Mouse (Mus musculus) C2C12 (cell line): ENCODE data around the gene Adpgk. TPM values are rescaled to one million over a fixed set of nuclear protein-coding genes. Genes with fewer than 3 reads are reported as not detected.
A peak's percentile ranks its signal among the peaks of the same experiment; 100 is the strongest.

ENCODE experiments used
- H3K27me3 ChIP-seq: one replicate; pipeline ENCODE4 v1.6.1; 2011; ENCODE audit not compliant: control insufficient read depth, insufficient read depth, insufficient read length
- H3K36me3 ChIP-seq: one replicate; pipeline ENCODE4 v1.6.1; 2011; ENCODE audit not compliant: control insufficient read depth, insufficient read depth
- H3K4me3 ChIP-seq: one replicate; pipeline ENCODE4 v1.5.1; 2011; ENCODE audit warnings: mild to moderate bottlenecking, control low read depth; ENCODE audit not compliant: poor library complexity, insufficient read depth, severe bottlenecking
- H3K79me2 ChIP-seq: one replicate; pipeline ENCODE4 v1.6.1; 2011; ENCODE audit not compliant: control insufficient read depth, insufficient read depth
- H3K79me3 ChIP-seq: one replicate; pipeline ENCODE4 v1.6.1; 2011; ENCODE audit warnings: low read depth, control low read depth
- H3ac ChIP-seq: one replicate; pipeline ENCODE3; 2011; ENCODE audit warnings: low read depth; ENCODE audit not compliant: control insufficient read depth, insufficient read length
- CEBPB ChIP-seq: IDR thresholded peaks from one replicate; pipeline ENCODE4 v1.6.1; 2011; ENCODE audit warnings: low read depth, mild to moderate bottlenecking, control low read depth, moderate library complexity
- CTCF ChIP-seq: IDR thresholded peaks from one replicate; pipeline ENCODE4 v1.5.1; 2011; ENCODE audit not compliant: control insufficient read depth, insufficient read depth, insufficient read length
- FOSL1 ChIP-seq: IDR thresholded peaks from one replicate; pipeline ENCODE4 v1.8.0; 2011; ENCODE audit warnings: mild to moderate bottlenecking, low read length; ENCODE audit not compliant: poor library complexity, insufficient read depth, severe bottlenecking
- MAX ChIP-seq: IDR thresholded peaks from one replicate; pipeline ENCODE4 v1.6.1; 2011; ENCODE audit warnings: mild to moderate bottlenecking, control low read depth
- MYOD1 ChIP-seq: IDR thresholded peaks from one replicate; pipeline ENCODE4 v1.6.1; 2011; ENCODE audit warnings: low read depth; ENCODE audit not compliant: control insufficient read depth, insufficient read length
- MYOG ChIP-seq: IDR thresholded peaks from one replicate; pipeline ENCODE4 v1.6.1; 2011; ENCODE audit not compliant: control insufficient read depth, insufficient read length; ENCODE audit errors: extremely low read depth
- USF1 ChIP-seq: IDR thresholded peaks from one replicate; pipeline ENCODE4 v1.6.1; 2011; ENCODE audit warnings: low read depth, mild to moderate bottlenecking, control low read depth, moderate library complexity
- polyA plus RNA-seq: library from polyadenylated mRNA; unstranded; fragments of >200 nt; fragmentation: generic; extraction: Trizol; gene quantifications from one replicate; pipeline ENCODE4 v1.2.1, GENCODE M21; 2012; ENCODE audit warnings: missing spikeins

Adpgk gene
- polyA plus RNA-seq, 1 experiment: 28.7 TPM

DNA sequence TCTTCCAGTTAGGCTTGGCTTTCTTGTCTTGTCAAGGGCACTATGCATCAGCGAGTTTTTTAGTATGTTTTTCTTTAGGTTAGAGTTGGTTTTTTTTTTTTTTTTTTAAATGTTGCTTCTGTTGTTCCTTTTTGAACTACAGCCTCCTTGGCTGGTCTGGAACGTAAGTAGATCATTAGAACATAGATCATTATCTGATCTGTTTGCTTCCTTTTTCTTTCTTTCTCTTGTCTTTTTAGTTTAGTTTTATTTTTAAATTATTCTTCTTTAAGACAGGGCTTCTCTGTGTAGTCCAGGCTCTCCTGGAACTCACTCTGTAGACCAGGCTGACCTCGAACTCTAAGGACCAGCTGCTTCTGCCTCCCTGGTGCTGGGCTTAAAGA, 1.1 kb downstream of the Adpgk start:
- Histone ChIP-seq H3K27me3 (no peaks in the 10 kb centered on the region), H3ac (peak overlapping the region; percentile 6), H3K36me3 (no peaks in the 10 kb centered on the region), H3K4me3 (peak overlapping the region; percentile 66), H3K79me2 (peaks cover 38% of the 10 kb centered on the region), H3K79me3 (peaks cover 23% of the 10 kb centered on the region)
- no peak for TF ChIP-seq MYOD1
- TF ChIP-seq USF1: no peak
- no peak for TF ChIP-seq CTCF
- TF ChIP-seq CEBPB: no peak
- no peak for TF ChIP-seq MAX
- no peak for TF ChIP-seq FOSL1
- no peak for TF ChIP-seq MYOG

DNA sequence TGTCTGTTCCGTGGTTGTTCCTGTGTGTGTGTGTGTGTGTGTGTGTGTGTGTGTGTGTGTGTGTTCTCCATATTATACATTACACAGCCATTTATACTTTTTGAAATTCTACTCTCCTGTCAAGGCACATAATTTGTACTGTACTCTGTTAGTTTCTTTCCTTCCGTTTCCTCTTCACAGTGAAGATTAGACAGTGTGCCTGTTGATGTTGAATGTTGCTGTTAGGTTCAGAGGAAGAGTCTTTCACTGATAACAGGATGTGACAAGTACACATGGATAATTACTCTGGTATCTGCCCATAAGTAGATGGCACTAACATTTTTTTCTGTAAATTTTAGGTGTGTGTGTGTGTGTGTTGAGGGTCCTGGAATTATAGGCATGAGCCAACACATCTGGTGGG, 5.1 kb downstream of the Adpgk start:
- H3K4me3 ChIP-seq: no peak overlapping the region
- peaks cover 24% of the 10 kb centered on the region for H3K36me3 ChIP-seq
- no peak overlapping the region for H3ac ChIP-seq
- peaks cover 38% of the 10 kb centered on the region for H3K79me2 ChIP-seq
- peaks cover 24% of the 10 kb centered on the region for H3K79me3 ChIP-seq
- H3K27me3 ChIP-seq: no peaks in the 10 kb centered on the region
- TF ChIP-seq MAX: no peak
- TF ChIP-seq MYOG: no peak
- TF ChIP-seq USF1: no peak
- TF ChIP-seq CTCF: no peak
- no peak for TF ChIP-seq CEBPB
- no peak for TF ChIP-seq FOSL1
- no peak for TF ChIP-seq MYOD1

DNA sequence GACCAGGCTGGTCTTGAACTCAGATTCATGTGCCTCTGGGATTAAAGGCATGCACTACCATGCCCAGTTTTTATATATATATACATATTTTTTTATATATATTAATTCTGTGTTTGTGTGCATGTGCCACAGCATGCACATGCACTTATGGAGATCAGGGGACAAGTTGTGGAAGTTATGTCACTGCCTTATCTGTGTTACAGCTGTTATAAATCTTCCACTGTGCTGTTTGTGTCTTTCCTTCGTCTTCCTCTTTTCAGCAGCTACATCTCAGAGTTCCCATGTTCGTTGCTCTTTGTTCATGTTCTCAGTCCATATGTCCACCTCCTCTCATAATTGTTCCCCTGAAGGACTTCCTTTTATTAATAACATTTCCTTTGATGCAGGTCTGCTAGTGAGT, 16.5 kb downstream of the Adpgk start:
- no peak overlapping the region for H3K4me3 ChIP-seq
- peaks cover 18% of the 10 kb centered on the region for H3K36me3 ChIP-seq
- no peak overlapping the region for H3ac ChIP-seq
- no peak for TF ChIP-seq MYOG
- TF ChIP-seq MYOD1: no peak
- no peak for TF ChIP-seq CTCF
- no peak for TF ChIP-seq USF1
- TF ChIP-seq CEBPB: no peak
- H3K27me3 ChIP-seq: no peaks in the 10 kb centered on the region
- no peaks in the 10 kb centered on the region for H3K79me3 ChIP-seq
- no peaks in the 10 kb centered on the region for H3K79me2 ChIP-seq

DNA sequence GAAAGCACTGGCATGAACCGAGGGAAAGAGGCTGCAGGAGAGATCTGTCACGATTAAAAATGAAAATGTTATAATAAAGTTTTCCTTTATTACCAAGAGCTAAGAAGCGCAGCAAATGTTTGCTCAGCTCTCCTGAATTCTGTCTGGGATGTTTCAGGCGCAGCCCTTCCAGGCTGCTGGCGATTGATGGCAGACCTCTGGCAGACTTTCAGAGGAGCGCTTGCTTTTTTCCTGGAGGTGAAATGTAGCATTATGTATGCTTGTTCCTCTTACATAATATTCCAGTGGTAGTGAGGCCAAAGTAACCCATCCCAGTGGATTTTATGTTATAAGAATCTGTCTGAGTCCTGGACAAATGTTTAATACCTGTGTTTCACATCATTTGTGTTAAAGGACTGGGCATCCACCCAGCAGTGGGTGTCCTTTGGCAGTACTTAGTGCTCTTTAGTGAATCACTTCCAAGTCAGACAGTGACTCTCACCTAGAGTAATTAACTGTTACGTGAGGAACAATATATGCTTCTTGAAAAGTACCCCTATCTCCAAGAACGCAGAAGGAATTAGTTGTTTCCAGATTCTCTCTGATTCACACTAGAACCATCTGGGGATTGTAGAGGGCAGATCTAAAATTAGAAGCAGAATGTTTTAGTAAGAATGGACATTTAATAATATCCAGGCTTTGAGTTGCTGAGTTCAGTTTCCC, 19.4 kb downstream of the Adpgk start:
- Histone ChIP-seq H3K27me3 (no peaks in the 10 kb centered on the region), H3K4me3 (no peak overlapping the region), H3K36me3 (peaks cover 22% of the 10 kb centered on the region), H3K79me3 (no peaks in the 10 kb centered on the region), H3ac (no peak overlapping the region), H3K79me2 (no peaks in the 10 kb centered on the region)
- TF ChIP-seq CTCF: no peak
- TF ChIP-seq MYOG: no peak
- TF ChIP-seq FOSL1: no peak
- TF ChIP-seq CEBPB: no peak
- no peak for TF ChIP-seq MAX
- TF ChIP-seq USF1: no peak
- TF ChIP-seq MYOD1: no peak

DNA sequence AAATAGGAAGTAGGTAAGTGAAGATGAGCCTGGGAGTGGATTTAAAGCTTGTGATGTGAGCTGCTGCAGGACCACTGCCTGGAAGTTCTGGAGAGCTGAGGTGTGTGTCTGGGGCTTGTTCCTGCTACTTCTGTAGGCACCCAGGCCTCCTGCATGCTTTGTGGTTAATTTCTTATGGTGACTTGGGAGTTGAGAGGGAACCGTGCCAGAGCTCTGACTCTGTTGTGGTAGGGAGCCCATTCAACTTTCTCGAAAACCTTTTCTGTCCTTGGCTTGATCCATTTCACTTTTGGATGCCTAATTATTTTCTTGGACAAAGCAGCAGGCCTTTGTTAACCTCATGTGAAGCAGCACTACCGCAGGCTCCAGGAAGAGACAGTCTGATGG, 19.9 kb downstream of the Adpgk start:
- TF ChIP-seq CEBPB (no peak), CTCF (no peak), MAX (no peak), FOSL1 (no peak), MYOD1 (no peak), MYOG (no peak), USF1 (no peak)
- no peaks in the 10 kb centered on the region for H3K79me3 ChIP-seq
- no peak overlapping the region for H3K4me3 ChIP-seq
- peaks cover 22% of the 10 kb centered on the region for H3K36me3 ChIP-seq
- no peak overlapping the region for H3ac ChIP-seq
- no peaks in the 10 kb centered on the region for H3K79me2 ChIP-seq
- H3K27me3 ChIP-seq: no peaks in the 10 kb centered on the region

DNA sequence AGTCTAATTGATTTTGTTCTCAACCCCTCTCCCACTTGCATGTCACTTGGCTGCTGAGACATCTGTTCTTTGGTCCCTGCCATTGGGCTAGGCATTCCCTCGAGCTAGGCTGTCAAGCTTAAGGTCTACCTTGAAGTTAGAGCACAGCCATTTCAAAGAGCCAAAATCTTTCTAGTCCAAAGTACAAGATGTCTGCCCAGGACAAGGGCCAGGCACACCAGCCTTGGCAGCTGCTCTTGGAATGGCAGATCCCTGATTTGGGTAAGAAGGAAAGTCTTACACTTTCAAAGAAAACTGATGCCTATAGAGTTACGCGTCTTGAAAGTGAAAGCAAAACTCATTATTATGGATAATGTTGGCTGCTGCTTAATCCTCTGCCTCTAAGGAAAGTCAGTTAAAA, 24.8 kb downstream of the Adpgk start:
- Histone ChIP-seq H3K79me3 (no peaks in the 10 kb centered on the region), H3K4me3 (no peak overlapping the region), H3K79me2 (no peaks in the 10 kb centered on the region), H3K27me3 (no peaks in the 10 kb centered on the region), H3ac (no peak overlapping the region), H3K36me3 (peaks cover 16% of the 10 kb centered on the region)
- TF ChIP-seq MYOG (no peak), CEBPB (no peak), MAX (no peak), FOSL1 (no peak), CTCF (no peak), USF1 (no peak), MYOD1 (no peak)
